Comparison of ENCODE assay signal across 7 mouse cellular contexts in genomic region chr2:178691190-178691864, GRCm38 (mm10).
A peak's percentile ranks its signal among the peaks of the same experiment; 100 is the strongest.
DNase-seq lines count a peak whose midpoint lies in the region; ATAC-seq lines count a peak whose summit lies in the region.

No protein-coding gene starts in this region.

- no peaks in the 10 kb centered on the region for H3K9me3 ChIP-seq in embryonic facial prominence, embryonic 14.5 days (ENCODE audit: control insufficient read depth, low read length)
- no peaks in the 10 kb centered on the region for H3K9me3 ChIP-seq in lung, embryonic 16.5 days (ENCODE audit: control insufficient read depth, low read length)
- H3K9me3 ChIP-seq in hindbrain, embryonic 12.5 days (replicated peaks): no peaks in the 10 kb centered on the region

- peak; percentile 83 for ATAC-seq in embryonic facial prominence, embryonic 14.5 days (ENCODE audit: low read depth)
- peak; percentile 60; the same call in 1 of the 2 replicates for ATAC-seq in lung, embryonic 16.5 days (ENCODE audit: low read depth)
- no peak for ATAC-seq in hindbrain, embryonic 12.5 days (ENCODE audit: low FRiP score)

- H3K27me3 ChIP-seq in embryonic facial prominence, embryonic 14.5 days (replicated peaks; ENCODE audit: control insufficient read depth, insufficient read depth, low read length): no peaks in the 10 kb centered on the region
- H3K27me3 ChIP-seq in lung, embryonic 16.5 days (ENCODE audit: control insufficient read depth, insufficient read depth, low read depth, low read length): no peaks in the 10 kb centered on the region
- H3K27me3 ChIP-seq in hindbrain, embryonic 12.5 days: no peaks in the 10 kb centered on the region

- no peaks in the 10 kb centered on the region for H3K36me3 ChIP-seq in embryonic facial prominence, embryonic 14.5 days (ENCODE audit: control insufficient read depth, insufficient read depth, low read length)
- H3K36me3 ChIP-seq in lung, embryonic 16.5 days (ENCODE audit: control insufficient read depth, insufficient read depth, low read length): no peaks in the 10 kb centered on the region
- no peaks in the 10 kb centered on the region for H3K36me3 ChIP-seq in hindbrain, embryonic 12.5 days

- no peaks in the 10 kb centered on the region for H3K4me1 ChIP-seq in embryonic facial prominence, embryonic 14.5 days (ENCODE audit: control insufficient read depth, insufficient read depth, low read length)
- no peaks in the 10 kb centered on the region for H3K4me1 ChIP-seq in lung, embryonic 16.5 days (replicated peaks; ENCODE audit: control insufficient read depth, insufficient read depth, low read length)
- peaks cover 7% of the 10 kb centered on the region for H3K4me1 ChIP-seq in hindbrain, embryonic 12.5 days

- H3K4me3 ChIP-seq in embryonic facial prominence, embryonic 14.5 days (ENCODE audit: low read depth, low read length): no peak overlapping the region
- no peak overlapping the region for H3K4me3 ChIP-seq in lung, embryonic 16.5 days (ENCODE audit: low read length)
- H3K4me3 ChIP-seq in hindbrain, embryonic 12.5 days: no peak overlapping the region

- 58% methylated on average over 13 of the region's 13 CpGs for WGBS in embryonic facial prominence, embryonic 14.5 days
- 38% methylated on average over 13 of the region's 13 CpGs for WGBS in lung, embryonic 16.5 days
- WGBS in hindbrain, embryonic 12.5 days: 77% methylated on average over 13 of the region's 13 CpGs

- peak; percentile 21 for DNase-seq in layer of hippocampus, adult 8-10 months (ENCODE audit: low spot score in 2 of 2)
- no peak for DNase-seq in layer of hippocampus, postnatal 25 days (ENCODE audit: extremely low spot score in 1 of 2, low spot score in 1 of 2)
- peak; percentile 25 to 45 for DNase-seq in adrenal gland, postnatal 36 days
- peak; percentile 87 for DNase-seq in embryonic facial prominence, embryonic 14.5 days (ENCODE audit: low spot score)
- DNase-seq in natural killer cell, adult 2 months (ENCODE audit: low spot score in 2 of 2): no peak

- no peak overlapping the region; the same call in 1 of the 2 replicates for H3K27ac ChIP-seq in embryonic facial prominence, embryonic 14.5 days (replicated peaks; ENCODE audit: low read depth, low read length)
- H3K27ac ChIP-seq in lung, embryonic 16.5 days (ENCODE audit: low read length): no peak overlapping the region
- H3K27ac ChIP-seq in hindbrain, embryonic 12.5 days: no peak overlapping the region

- H3K9ac ChIP-seq in embryonic facial prominence, embryonic 14.5 days (ENCODE audit: low read depth, low read length): no peak overlapping the region
- H3K9ac ChIP-seq in lung, embryonic 16.5 days (ENCODE audit: low read length): no peak overlapping the region
- H3K9ac ChIP-seq in hindbrain, embryonic 12.5 days: no peak overlapping the region

- no peak overlapping the region for H3K4me2 ChIP-seq in embryonic facial prominence, embryonic 14.5 days (ENCODE audit: low read depth, low read length)
- H3K4me2 ChIP-seq in lung, embryonic 16.5 days (ENCODE audit: low read depth, low read length): no peak overlapping the region
- H3K4me2 ChIP-seq in hindbrain, embryonic 12.5 days (replicated peaks): no peak overlapping the region

Comparison
In these comparisons a context has a peak if more than half of its experiments do, and no peak if none do; other contexts are left out.
1. DNase-seq: peak in layer of hippocampus, adult 8-10 months (2 of 2), adrenal gland, postnatal 36 days (2 of 2) and embryonic facial prominence, embryonic 14.5 days (single experiment); none in layer of hippocampus, postnatal 25 days (0 of 2) and natural killer cell, adult 2 months (0 of 2).